Mouse (Mus musculus): ENCODE data around the gene Ap2b1. TPM values are rescaled to one million over a fixed set of nuclear protein-coding genes. Genes with fewer than 3 reads are reported as not detected.

Gene Ap2b1
- total and polyA plus RNA-seq, 2 experiments from 2014 or later = 94.8 to 209 TPM

GRCm38 (mm10) chr11:83299724-83300123 lies 900 bp downstream of the Ap2b1 start:
- no peak for ATAC-seq
- Histone ChIP-seq H3K4me1 (ENCODE audit: insufficient read depth, low read length) (peaks cover 22% of the 10 kb centered on the region), H3K36me3 (ENCODE audit: insufficient read depth, low read length) (0 out of 2 replicates have a peak, but pooled peaks cover 5% of the 10 kb centered on the region), H3K27me3 (ENCODE audit: insufficient read depth, low read length) (no peaks in the 10 kb centered on the region), H3K27ac (no peak overlapping the region), H3K4me3 (ENCODE audit: low read length) (no peak overlapping the region), H3K9me3 (ENCODE audit: low read length) (no peaks in the 10 kb centered on the region), H3K9ac (replicated peaks; ENCODE audit: low read length) (no peak overlapping the region), H3K4me2 (ENCODE audit: low read depth, low read length) (peak overlapping the region; percentile 71; the same call in 1 of the 2 replicates)
- WGBS = 95% methylated on average over 9 of the region's 9 CpGs
- DNase-seq (ENCODE audit: low spot score) = no peak
- TF ChIP-seq CTCF (IDR thresholded peaks at IDR 0.05; ENCODE audit: low read depth) = no peak

GRCm38 (mm10) chr11:83301431-83301831 lies 2.6 kb downstream of the Ap2b1 start:
- Histone ChIP-seq H3K9me3 (ENCODE audit: low read length) (no peaks in the 10 kb centered on the region), H3K4me1 (ENCODE audit: insufficient read depth, low read length) (peaks cover 26% of the 10 kb centered on the region), H3K36me3 (ENCODE audit: insufficient read depth, low read length) (no peaks in the 10 kb centered on the region), H3K9ac (replicated peaks; ENCODE audit: low read length) (no peak overlapping the region), H3K4me2 (ENCODE audit: low read depth, low read length) (no peak overlapping the region), H3K27me3 (ENCODE audit: insufficient read depth, low read length) (no peaks in the 10 kb centered on the region), H3K27ac (0 out of 2 replicates have a peak overlapping the region, but pooled peaks have one; percentile 98), H3K4me3 (ENCODE audit: low read length) (no peak overlapping the region)
- ATAC-seq (no peak), DNase-seq (ENCODE audit: low spot score) (no peak)
- 0 out of 2 replicates have a peak, but pooled peaks have one; percentile 8 for TF ChIP-seq CTCF (IDR thresholded peaks at IDR 0.05; ENCODE audit: low read depth)
- WGBS = 66% methylated on average over 2 of the region's 2 CpGs

GRCm38 (mm10) chr11:83302124-83302523 lies 3.3 kb downstream of the Ap2b1 start:
- H3K27me3 ChIP-seq (ENCODE audit: insufficient read depth, low read length) = no peaks in the 10 kb centered on the region
- peak overlapping the region; percentile 77 for H3K4me2 ChIP-seq (ENCODE audit: low read depth, low read length)
- TF ChIP-seq CTCF (IDR thresholded peaks at IDR 0.05; ENCODE audit: low read depth) = no peak
- H3K4me3 ChIP-seq (ENCODE audit: low read length) = peak overlapping the region; percentile 98
- H3K9me3 ChIP-seq (ENCODE audit: low read length) = no peaks in the 10 kb centered on the region
- ATAC-seq = no peak
- DNase-seq (ENCODE audit: low spot score) = no peak
- 10% methylated on average over 10 of the region's 10 CpGs for WGBS
- H3K4me1 ChIP-seq (ENCODE audit: insufficient read depth, low read length) = peaks cover 26% of the 10 kb centered on the region
- H3K9ac ChIP-seq (replicated peaks; ENCODE audit: low read length) = peak overlapping the region; percentile 92
- H3K36me3 ChIP-seq (ENCODE audit: insufficient read depth, low read length) = no peaks in the 10 kb centered on the region
- H3K27ac ChIP-seq = peak overlapping the region; percentile 98

- H3K4me1 ChIP-seq (ENCODE audit: insufficient read depth, low read length) = peaks cover 20% of the 10 kb centered on the region
- DNase-seq (ENCODE audit: low spot score) (peak; percentile 99), ATAC-seq (peak; percentile 85)
- H3K4me2 ChIP-seq (ENCODE audit: low read depth, low read length) = peak within 1 kb of the TSS; percentile 77
- no peaks in the 10 kb centered on the region for H3K36me3 ChIP-seq (ENCODE audit: insufficient read depth, low read length)
- H3K9ac ChIP-seq (replicated peaks; ENCODE audit: low read length) = peak within 1 kb of the TSS; percentile 92
- peak within 1 kb of the TSS; percentile 98 for H3K27ac ChIP-seq
- H3K27me3 ChIP-seq (ENCODE audit: insufficient read depth, low read length) = no peaks in the 10 kb centered on the region
- H3K9me3 ChIP-seq (ENCODE audit: low read length) = no peaks in the 10 kb centered on the region
- H3K4me3 ChIP-seq (ENCODE audit: low read length) = peak within 1 kb of the TSS; percentile 98
- WGBS = under 1% methylated on average over 51 of the region's 51 CpGs
- no peak for TF ChIP-seq CTCF (IDR thresholded peaks at IDR 0.05; ENCODE audit: low read depth)
Measured at GRCm38 (mm10) chr11:83302526-83303251, 3.9 kb downstream of the Ap2b1 start, which contains the start of gene Pex12. TSS of gene Pex12 (minus strand) at chr11:83302586.

- Histone ChIP-seq H3K36me3 (ENCODE audit: insufficient read depth, low read length) (peaks cover 1% of the 10 kb centered on the region; the same call in 1 of the 2 replicates), H3K9ac (replicated peaks; ENCODE audit: low read length) (peak overlapping the region; percentile 92), H3K27me3 (ENCODE audit: insufficient read depth, low read length) (no peaks in the 10 kb centered on the region), H3K4me3 (ENCODE audit: low read length) (peak overlapping the region; percentile 98), H3K27ac (peak overlapping the region; percentile 98; the same call in 1 of the 2 replicates), H3K9me3 (ENCODE audit: low read length) (no peaks in the 10 kb centered on the region), H3K4me1 (ENCODE audit: insufficient read depth, low read length) (peaks cover 15% of the 10 kb centered on the region), H3K4me2 (ENCODE audit: low read depth, low read length) (peak overlapping the region; percentile 77)
- ATAC-seq (no peak), DNase-seq (ENCODE audit: low spot score) (no peak)
- no peak for TF ChIP-seq CTCF (IDR thresholded peaks at IDR 0.05; ENCODE audit: low read depth)
- 63% methylated on average over 5 of the region's 5 CpGs for WGBS
Measured at GRCm38 (mm10) chr11:83303751-83304150, 4.9 kb downstream of the Ap2b1 start.

- H3K36me3 ChIP-seq (ENCODE audit: insufficient read depth, low read length) = peaks cover 5% of the 10 kb centered on the region; the same call in 1 of the 2 replicates
- H3K27me3 ChIP-seq (ENCODE audit: insufficient read depth, low read length) = no peaks in the 10 kb centered on the region
- 88% methylated on average over 2 of the region's 2 CpGs for WGBS
- no peak for DNase-seq (ENCODE audit: low spot score)
- no peak for TF ChIP-seq CTCF (IDR thresholded peaks at IDR 0.05; ENCODE audit: low read depth)
- H3K4me2 ChIP-seq (ENCODE audit: low read depth, low read length) = peak overlapping the region; percentile 77
- no peak for ATAC-seq
- no peak overlapping the region for H3K27ac ChIP-seq
- H3K9me3 ChIP-seq (ENCODE audit: low read length) = no peaks in the 10 kb centered on the region
- H3K9ac ChIP-seq (replicated peaks; ENCODE audit: low read length) = peak overlapping the region; percentile 92; the same call in 1 of the 2 replicates
- H3K4me3 ChIP-seq (ENCODE audit: low read length) = peak overlapping the region; percentile 98; the same call in 1 of the 2 replicates
- H3K4me1 ChIP-seq (ENCODE audit: insufficient read depth, low read length) = peaks cover 15% of the 10 kb centered on the region
Measured at GRCm38 (mm10) chr11:83304485-83304884, 5.7 kb downstream of the Ap2b1 start.
